Mouse (Mus musculus) adrenal gland (tissue): ENCODE data around the gene Olfr58.
"Not testable (repeated sequence)": the region's sequence is repeated elsewhere in the genome, so short reads cannot be mapped to it uniquely, and the experiment has no call there.

Source experiments
- intact Hi-C: fragments of 180-260 bp; cut with DNase I; formaldehyde crosslinking; loops from one replicate; pipeline ENCODE4 v1.15.1; 2025
- long read RNA-seq, 2 experiments: library from polyadenylated mRNA; unstranded; transcript quantifications; one replicate each; pipeline ENCODE4 v2.0.0; 2020; ENCODE audit warnings: borderline replicate concordance in 1 of 2; ENCODE audit not compliant: insufficient replicate concordance in 1 of 2

Olfr58 gene
- long read RNA-seq, experiment 1 = 0 reads
- long read RNA-seq, experiment 2 = 0 reads

DNA sequence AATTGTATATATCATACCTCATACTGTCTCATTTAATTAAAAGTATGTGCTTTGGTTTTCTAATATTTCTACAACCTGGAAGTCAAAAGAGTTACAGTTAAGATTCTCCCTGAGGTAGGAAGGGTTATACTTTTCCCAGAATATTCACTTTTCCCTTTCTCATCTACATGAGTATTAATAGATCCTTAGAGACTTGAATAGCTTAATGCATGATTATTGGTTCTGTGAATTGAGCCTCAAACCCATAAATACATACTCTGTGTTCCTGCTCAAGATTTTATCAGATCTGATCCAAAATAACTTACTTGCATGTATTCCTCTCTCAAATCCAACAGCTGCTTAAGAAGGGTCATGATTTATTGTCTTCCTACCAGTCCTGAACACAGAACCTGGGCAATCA is at the start of gene Olfr58:
TSS of gene Olfr58 (plus strand) at position 301 of the 400 bp plus-strand sequence.
- intact Hi-C loops = no loop called here

DNA sequence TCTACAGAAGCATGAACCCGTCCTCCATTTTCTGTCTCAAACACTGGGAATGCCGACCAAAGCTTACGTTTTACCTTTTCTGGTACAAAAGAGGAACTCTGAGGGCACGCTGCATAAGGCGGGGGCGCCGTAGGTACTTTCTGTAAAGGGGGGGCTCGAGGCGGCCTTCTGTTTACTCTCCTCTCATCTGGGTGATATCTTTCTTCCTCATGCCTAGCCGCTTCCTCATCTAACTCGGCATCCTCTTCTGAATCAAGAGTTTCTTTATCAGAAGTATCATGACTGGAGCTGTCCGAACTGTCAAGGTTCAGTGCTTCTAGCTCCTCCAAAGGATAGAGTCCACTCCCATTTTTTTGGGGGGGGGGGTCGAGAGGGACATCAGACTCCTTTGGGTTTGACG is 10.9 kb upstream of the Olfr58 start:
- intact Hi-C loops = no loop called here

GRCm38 (mm10) chr9:19769701-19770100 is 10.4 kb upstream of the Olfr58 start:
- intact Hi-C loops = no loop called here

DNA sequence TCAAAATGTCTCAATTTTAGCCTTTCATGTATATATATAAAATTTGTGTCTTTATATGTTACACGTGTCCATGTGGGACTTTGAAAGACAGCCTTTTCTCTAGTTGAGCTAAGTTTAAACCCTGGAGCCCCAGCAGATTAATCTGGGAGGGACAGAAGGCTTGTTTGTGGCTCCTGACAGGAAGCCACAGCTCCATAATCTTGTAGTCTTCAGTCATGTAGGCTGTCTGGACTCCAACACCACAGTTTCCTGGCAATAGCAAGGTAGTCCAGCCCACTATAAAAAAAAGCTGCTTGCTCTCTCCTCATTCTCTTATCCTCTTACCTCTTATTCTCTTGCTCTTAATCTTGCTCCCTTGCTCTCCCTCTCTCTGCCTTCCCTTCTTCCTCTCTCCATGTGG is 22.9 kb downstream of the Olfr58 start:
- intact Hi-C loops = no loop called here

DNA sequence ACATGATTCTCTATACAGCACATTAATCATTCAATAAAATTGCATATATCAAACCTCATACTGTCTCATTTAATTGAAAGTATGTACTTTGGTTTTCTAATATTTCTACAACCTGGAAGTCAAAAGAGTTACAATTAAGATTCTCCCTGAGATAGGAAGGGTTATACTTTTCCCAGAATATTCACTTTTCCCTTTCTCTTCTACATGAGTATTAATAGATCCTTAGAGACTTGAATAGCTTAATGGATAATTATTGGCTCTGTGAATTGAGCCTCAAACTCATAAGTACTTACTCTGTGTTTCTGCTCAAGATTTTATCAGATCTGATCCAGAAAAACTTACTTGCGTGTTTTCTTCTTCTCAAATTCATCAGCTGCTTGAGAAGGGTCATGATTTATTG is 24.5 kb downstream of the Olfr58 start, which contains the start of gene Olfr859:
TSS of gene Olfr859 (plus strand) at position 301 of the 400 bp plus-strand sequence.
- intact Hi-C loops = not testable (repeated sequence)
